Mouse (Mus musculus) heart, embryonic 16.5 days (tissue): ENCODE data around the gene Zfp281. TPM values are rescaled to one million over a fixed set of nuclear protein-coding genes. Genes with fewer than 3 reads are reported as not detected.

Experiments
- polyA plus RNA-seq: library from polyadenylated mRNA; unstranded; fragments of >200 nt; fragmentation: Nextera tagmentation; extraction: Ambion mirVana; gene quantifications from 2 replicates; pipeline ENCODE4 v1.2.1, GENCODE M21; 2015

The Zfp281 gene
- polyA plus RNA-seq, 1 experiment from 2014 or later, result 12.1 TPM

Other genes with a start within 250 kb of the Zfp281 start
- 12.7 TPM in 2 replicates for gene Ddx59, start 209.6 kb upstream of the Zfp281 start, polyA plus RNA-seq
- gene Kif14, start 158.6 kb upstream of the Zfp281 start, polyA plus RNA-seq, result 2.9 and 4.1 TPM in 2 replicates